ENCODE assay signal across 22 mouse cellular contexts in the genomic region with DNA sequence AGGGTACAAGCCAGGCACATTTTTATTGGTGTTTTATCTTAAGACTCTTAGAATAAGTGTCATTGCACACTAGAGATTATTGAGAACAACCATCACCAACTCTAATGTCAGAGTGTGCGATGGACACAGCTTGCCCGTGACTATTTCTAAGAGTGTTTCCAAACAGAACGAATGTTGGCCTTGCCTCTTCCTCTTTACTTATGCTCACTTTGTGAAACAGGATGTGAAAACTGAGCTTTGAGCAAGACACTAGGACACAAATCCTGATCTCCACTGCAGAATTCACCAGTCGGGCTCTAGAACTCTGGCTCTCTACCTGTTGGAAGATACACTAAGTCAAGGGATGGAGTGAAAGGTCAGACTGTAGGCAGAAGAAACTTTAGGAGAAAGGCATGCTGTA.
"Had no signal": no experiment of that assay in that cellular context is flagged by ENCODE, and none has a peak within 500 bp of the region (broad histone marks: within the 10 kb centered on the region; RNA-seq: fewer than 3 reads in every experiment).

No protein-coding gene starts in this region.

- DNase-seq: kidney, adult 11 months; kidney, adult 8-10 months; kidney, postnatal 10 days; kidney, postnatal 36 days; layer of hippocampus, postnatal 36 days; liver, postnatal 0 days; lung, embryonic 14.5 days; right cerebral cortex, postnatal 25 days; thymus, adult 2 months; thymus, postnatal 14 days; thymus, postnatal 4 days had no signal

- H3K4me1 ChIP-seq: limb, embryonic 12.5 days; limb, embryonic 15.5 days; midbrain, embryonic 12.5 days; midbrain, embryonic 15.5 days had no signal

- H3K36me3 ChIP-seq: kidney, embryonic 15.5 days; limb, embryonic 12.5 days; limb, embryonic 15.5 days; midbrain, embryonic 12.5 days; midbrain, embryonic 15.5 days had no signal

- H3K4me2 ChIP-seq: kidney, embryonic 15.5 days; limb, embryonic 12.5 days; limb, embryonic 15.5 days; liver, embryonic 11.5 days; lung, embryonic 14.5 days; midbrain, embryonic 12.5 days; midbrain, embryonic 15.5 days had no signal

- H3K27me3 ChIP-seq: kidney, embryonic 15.5 days; limb, embryonic 12.5 days; limb, embryonic 15.5 days; midbrain, embryonic 12.5 days; midbrain, embryonic 15.5 days had no signal

- H3K9ac ChIP-seq: kidney, embryonic 15.5 days; limb, embryonic 12.5 days; limb, embryonic 15.5 days; liver, embryonic 14.5 days; liver, postnatal 0 days; lung, embryonic 14.5 days; midbrain, embryonic 12.5 days; midbrain, embryonic 15.5 days had no signal

- H3K4me3 ChIP-seq: kidney, embryonic 15.5 days; left cerebral cortex, adult 2 months; limb, embryonic 12.5 days; limb, embryonic 15.5 days; midbrain, embryonic 12.5 days; midbrain, embryonic 15.5 days; myocyte had no signal

- H3K9me3 ChIP-seq: kidney, embryonic 15.5 days; limb, embryonic 12.5 days; limb, embryonic 15.5 days; midbrain, embryonic 12.5 days; midbrain, embryonic 15.5 days had no signal

- ATAC-seq: liver, postnatal 0 days; lung, postnatal 0 days; midbrain, embryonic 15.5 days had no signal

- H3K27ac ChIP-seq: kidney, embryonic 15.5 days; left cerebral cortex, adult 2 months; limb, embryonic 12.5 days; limb, embryonic 15.5 days; liver, embryonic 14.5 days; midbrain, embryonic 12.5 days; midbrain, embryonic 15.5 days; stomach, postnatal 0 days had no signal
